Mouse (Mus musculus) thymus, postnatal 36 days (tissue): Measurements from ENCODE around the gene Gm18596.
"Not testable (repeated sequence)": the region's sequence is repeated elsewhere in the genome, so short reads cannot be mapped to it uniquely, and the experiment has no call there.

Experiments
- DNase-seq, 2 experiments: peaks; one replicate each; pipeline ENCODE4 v3.0.0; 2022; ENCODE audit warnings: mixed read lengths in 2 of 2

Gene Gm18596

GRCm38 (mm10) chr10:77741924-77742688, at the start of gene Gm18596:
Gene Gm18596, minus strand, starts transcription at chr10:77742638.
- not testable (repeated sequence) for DNase-seq

GRCm38 (mm10) chr10:77788621-77789020, 46.2 kb upstream of the Gm18596 start:
- no peak for DNase-seq

DNA sequence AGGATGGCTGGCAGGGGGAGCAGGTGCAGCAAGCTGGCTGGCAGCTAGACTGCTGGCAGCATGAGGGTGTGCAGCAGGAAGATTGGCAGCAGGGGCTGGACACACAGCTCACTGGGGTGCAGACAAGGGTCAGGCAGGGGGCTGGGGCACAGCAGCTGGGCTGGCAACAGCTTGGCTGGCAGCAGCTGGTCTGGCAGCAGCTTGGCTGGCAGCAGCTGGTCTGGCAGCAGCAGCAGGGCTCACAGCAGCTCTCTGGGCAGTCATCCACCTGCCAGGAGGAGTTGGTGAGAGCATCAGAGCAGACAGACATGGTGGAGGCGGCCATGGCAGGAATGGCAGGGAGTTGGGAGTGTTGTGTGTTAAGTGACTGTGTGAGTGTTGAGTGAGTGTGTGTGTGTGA, 45.4 kb upstream of the Gm18596 start, which contains the start of gene Gm7137:
Gm7137 (minus strand) TSS at position 325 of the 400 bp plus-strand sequence.
- not testable (repeated sequence) for DNase-seq

DNA sequence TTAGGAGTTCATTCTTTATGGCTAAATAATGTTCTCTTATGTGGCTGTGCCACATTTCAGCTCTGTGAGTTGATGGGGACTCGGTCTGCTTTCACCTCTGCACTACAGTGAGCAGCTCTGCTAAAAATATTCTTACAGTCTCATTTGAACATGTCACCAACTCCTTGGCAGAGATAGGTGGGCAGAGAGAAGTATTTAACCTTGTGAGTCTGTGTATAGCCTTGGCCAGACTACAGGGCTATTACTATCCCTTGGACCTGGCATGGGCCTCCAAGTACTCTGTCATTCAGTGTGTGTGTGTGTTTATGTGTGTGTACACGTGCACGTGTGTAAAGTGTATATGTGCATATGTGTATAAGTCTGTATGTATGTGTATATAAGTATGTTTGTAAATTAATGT, 41.0 kb upstream of the Gm18596 start:
- DNase-seq = not testable (repeated sequence)

GRCm38 (mm10) chr10:77782442-77782841, 40.0 kb upstream of the Gm18596 start, which contains the start of gene Gm3250:
Gene Gm3250, minus strand, starts transcription at chr10:77782542.
- not testable (repeated sequence) for DNase-seq

- DNase-seq = not testable (repeated sequence)
These were observed 34.4 kb upstream of the Gm18596 start, which contains the start of gene Gm7138 for GRCm38 (mm10) chr10:77776844-77777243. Gene Gm7138, minus strand, starts transcription at chr10:77776944.

- DNase-seq = not testable (repeated sequence)
These were observed 29.7 kb upstream of the Gm18596 start for GRCm38 (mm10) chr10:77772142-77772541.

- DNase-seq = not testable (repeated sequence)
These were observed 28.8 kb upstream of the Gm18596 start, which contains the start of gene Gm3238 for GRCm38 (mm10) chr10:77771225-77771624. Gene Gm3238, minus strand, starts transcription at chr10:77771325.

GRCm38 (mm10) chr10:77769727-77770126, 27.3 kb upstream of the Gm18596 start:
- no peak for DNase-seq

DNA sequence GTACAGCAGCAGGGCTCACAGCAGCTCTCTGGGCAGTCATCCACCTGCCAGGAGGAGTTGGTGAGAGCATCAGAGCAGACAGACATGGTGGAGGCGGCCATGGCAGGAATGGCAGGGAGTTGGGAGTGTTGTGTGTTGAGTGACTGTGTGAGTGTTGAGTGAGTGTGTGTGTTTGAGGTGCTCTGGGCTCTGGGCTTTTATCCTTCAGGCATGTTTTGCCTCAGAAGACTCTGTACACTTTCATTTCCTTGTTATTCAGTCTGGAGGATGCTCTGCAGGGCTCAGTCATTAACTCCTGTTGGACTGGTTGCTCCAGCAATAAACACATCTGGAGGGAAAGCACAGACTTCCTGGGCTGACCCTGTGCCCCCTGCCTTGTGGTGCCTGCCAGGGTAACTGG, 17.1 kb upstream of the Gm18596 start, which contains the start of gene Gm3233:
Gm3233 (minus strand) TSS at position 101 of the 400 bp plus-strand sequence.
- DNase-seq = not testable (repeated sequence)

GRCm38 (mm10) chr10:77753448-77753847, 11.0 kb upstream of the Gm18596 start:
- no peak for DNase-seq

GRCm38 (mm10) chr10:77752312-77752711, 9.9 kb upstream of the Gm18596 start:
- DNase-seq = not testable (repeated sequence)

- not testable (repeated sequence) for DNase-seq
These were observed 8.8 kb upstream of the Gm18596 start, which contains the start of gene Gm9736 for GRCm38 (mm10) chr10:77751254-77751653. Gene Gm9736, minus strand, starts transcription at chr10:77751354.

DNA sequence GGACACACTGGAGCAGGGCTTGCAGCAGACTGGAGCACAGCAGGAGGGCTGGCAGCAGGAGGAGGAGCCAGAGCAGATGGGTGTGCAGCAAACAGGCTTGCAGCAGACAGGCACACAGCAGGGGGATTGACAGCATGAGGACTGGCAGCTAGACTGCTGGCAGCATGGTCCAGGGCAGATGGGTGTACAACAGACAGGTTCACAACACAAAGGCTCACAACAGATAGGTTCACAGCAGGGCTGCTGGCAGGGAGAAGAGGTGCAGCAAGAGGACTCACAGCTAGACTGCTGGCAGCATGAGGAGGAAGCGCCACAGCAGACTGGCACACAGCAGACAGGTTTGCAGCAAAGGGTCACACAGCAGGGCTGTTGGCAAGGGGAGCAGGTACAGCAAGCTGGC, 8.2 kb upstream of the Gm18596 start:
- not testable (repeated sequence) for DNase-seq

GRCm38 (mm10) chr10:77738929-77739328, 3.5 kb downstream of the Gm18596 start:
- DNase-seq = no peak

GRCm38 (mm10) chr10:77735928-77736327, 6.5 kb downstream of the Gm18596 start:
- DNase-seq = no peak

DNA sequence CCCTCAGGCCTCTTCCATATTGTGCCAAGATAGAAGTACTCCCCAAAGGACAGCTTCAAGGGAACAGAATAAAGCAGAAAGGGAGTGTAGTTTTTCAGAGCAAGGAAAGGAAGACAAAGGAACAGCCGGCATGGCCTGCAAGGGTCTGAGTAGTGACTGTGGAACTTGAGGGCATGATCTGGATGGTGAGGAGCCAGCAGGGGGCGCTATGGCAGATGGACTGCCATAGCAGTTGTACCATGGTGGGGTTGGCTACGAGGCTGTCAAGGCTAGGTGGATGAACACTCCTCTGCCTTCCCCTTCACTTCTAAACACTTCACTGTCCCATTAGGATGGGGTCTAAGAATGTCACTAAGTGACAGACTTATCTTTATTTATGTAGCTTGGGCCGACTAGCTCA, 13.2 kb downstream of the Gm18596 start:
- peak in 1 of 2 experiments; percentile 11 for DNase-seq

- DNase-seq = no peak
These were observed 14.2 kb downstream of the Gm18596 start for GRCm38 (mm10) chr10:77728280-77728679.

- DNase-seq = no peak
These were observed 16.3 kb downstream of the Gm18596 start, which contains the start of gene Gm10100 for GRCm38 (mm10) chr10:77726186-77726585. Gene Gm10100, plus strand, starts transcription at chr10:77726486.

DNA sequence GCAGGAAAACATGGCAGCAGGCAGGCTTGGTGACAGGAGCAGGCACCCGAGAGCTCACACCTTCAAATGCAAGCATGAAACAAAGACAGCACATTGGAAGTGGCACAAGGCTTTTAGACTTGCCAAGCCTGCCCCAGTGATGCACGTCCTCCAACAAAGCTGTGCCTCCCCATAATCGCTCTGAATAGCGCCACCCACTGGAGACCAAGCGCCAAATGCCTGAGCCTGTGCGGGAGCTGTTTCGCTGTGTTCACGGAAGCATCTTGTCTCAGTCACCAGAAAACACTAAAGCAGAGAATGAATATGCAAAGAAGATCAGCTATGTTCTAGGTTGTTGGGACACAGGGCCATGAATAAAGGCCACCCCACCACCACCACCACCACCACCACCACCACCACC, 17.6 kb downstream of the Gm18596 start:
- no peak for DNase-seq

DNA sequence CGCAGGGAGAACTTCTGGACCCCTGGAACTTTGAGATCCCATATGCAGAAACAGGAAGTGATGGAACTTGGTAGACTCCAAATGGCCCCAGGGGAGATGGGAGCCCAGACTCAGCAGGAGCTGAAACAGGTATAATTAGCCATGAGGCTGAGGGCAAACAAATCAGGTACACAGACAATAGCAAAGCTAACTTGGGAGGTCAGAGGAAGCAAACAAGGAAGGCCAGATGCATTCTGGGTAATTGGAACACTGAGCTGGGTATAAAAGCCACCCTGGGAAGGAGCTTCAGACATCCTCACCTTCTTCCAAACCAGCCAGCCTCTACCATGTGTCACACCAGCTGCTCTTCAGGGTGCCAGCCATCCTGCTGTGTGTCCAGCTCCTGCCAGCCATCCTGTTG, 22.1 kb downstream of the Gm18596 start, which contains the start of gene Krtap12-1:
Krtap12-1 (plus strand) TSS at position 301 of the 400 bp plus-strand sequence.
- not testable (repeated sequence) for DNase-seq

- no peak for DNase-seq
These were observed 26.9 kb downstream of the Gm18596 start, which contains the start of gene Gm10142 for GRCm38 (mm10) chr10:77715507-77715906. Gene Gm10142, plus strand, starts transcription at chr10:77715807.

DNA sequence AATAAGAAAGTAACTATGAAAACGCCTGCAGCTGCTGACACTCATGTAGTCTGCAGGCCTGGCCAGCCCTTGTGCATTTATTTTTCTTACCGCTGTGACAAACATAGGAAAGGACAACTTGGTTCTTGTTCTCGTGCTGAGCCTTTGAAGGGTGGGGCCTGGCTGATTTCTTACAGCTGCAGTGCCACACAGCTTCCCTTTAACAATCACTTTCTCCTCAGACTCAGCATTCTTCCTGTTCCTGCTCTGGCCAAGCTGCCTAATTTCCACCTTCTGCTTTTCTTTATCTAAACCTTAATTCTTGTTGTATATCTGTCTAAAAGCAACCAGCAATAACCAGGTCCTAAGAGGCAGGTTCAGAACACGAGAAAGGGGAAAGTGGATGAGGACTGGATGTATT, 28.7 kb downstream of the Gm18596 start:
- no peak for DNase-seq

GRCm38 (mm10) chr10:77711157-77711556, 31.3 kb downstream of the Gm18596 start, which contains the start of gene Gm10024:
Gene Gm10024, plus strand, starts transcription at chr10:77711457.
- not testable (repeated sequence) for DNase-seq
